Mouse (Mus musculus) bone marrow macrophage, adult 2 months (primary cell): Measurements from ENCODE around the gene Tmem38b. TPM values are rescaled to one million over a fixed set of nuclear protein-coding genes. Genes with fewer than 3 reads are reported as not detected.

Experiments
- H3K27ac ChIP-seq: 2 replicates; pipeline ENCODE4 v1.5.1; 2012; ENCODE audit warnings: low read depth, low read length; ENCODE audit not compliant: insufficient read depth
- H3K4me1 ChIP-seq: 2 replicates; pipeline ENCODE4 v1.6.1; 2012; ENCODE audit warnings: low read length; ENCODE audit not compliant: control insufficient read depth, insufficient read depth
- H3K4me3 ChIP-seq: 2 replicates; pipeline ENCODE4 v1.5.1; 2012; ENCODE audit warnings: mild to moderate bottlenecking, low read length, moderate library complexity; ENCODE audit not compliant: insufficient read depth
- CTCF ChIP-seq: IDR thresholded peaks from 2 replicates; pipeline ENCODE4 v1.5.1; 2012; ENCODE audit warnings: low read depth, mild to moderate bottlenecking, low read length, moderate library complexity
- POLR2A ChIP-seq: IDR thresholded peaks from 2 replicates; pipeline ENCODE4 v1.6.1; 2012; ENCODE audit warnings: mild to moderate bottlenecking, low read depth, low read length, borderline replicate concordance
- polyA plus RNA-seq: library from polyadenylated mRNA; stranded (reverse); fragments of >200 nt; gene quantifications from 2 replicates; pipeline ENCODE4 v1.2.4, GENCODE M21; 2012; ENCODE audit not compliant: missing spikeins, insufficient read depth, insufficient read length

Tmem38b gene
- polyA plus RNA-seq, 1 experiment, result 77.8 TPM

- no peak overlapping the region for H3K4me3 ChIP-seq
- no peak overlapping the region for H3K27ac ChIP-seq
- H3K4me1 ChIP-seq, result peaks cover 16% of the 10 kb centered on the region
- TF ChIP-seq CTCF (no peak), POLR2A (no peak)
Observed at GRCm38 (mm10) chr4:53847541-53847940, 21.7 kb downstream of the Tmem38b start.

- H3K4me3 ChIP-seq, result no peak overlapping the region
- H3K4me1 ChIP-seq, result peaks cover 15% of the 10 kb centered on the region
- TF ChIP-seq POLR2A, result no peak
- TF ChIP-seq CTCF, result no peak
- no peak overlapping the region for H3K27ac ChIP-seq
Observed at GRCm38 (mm10) chr4:53848308-53848707, 22.5 kb downstream of the Tmem38b start.

- Histone ChIP-seq H3K4me1 (peaks cover 12% of the 10 kb centered on the region), H3K4me3 (no peak overlapping the region), H3K27ac (no peak overlapping the region)
- TF ChIP-seq POLR2A (no peak), CTCF (no peak)
Observed at GRCm38 (mm10) chr4:53848816-53849215, 23.0 kb downstream of the Tmem38b start.

- TF ChIP-seq POLR2A (no peak), CTCF (no peak)
- no peak overlapping the region for H3K4me3 ChIP-seq
- no peak overlapping the region for H3K27ac ChIP-seq
- H3K4me1 ChIP-seq, result peaks cover 7% of the 10 kb centered on the region
Observed at GRCm38 (mm10) chr4:53849804-53850203, 24.0 kb downstream of the Tmem38b start.

GRCm38 (mm10) chr4:53853333-53853732 is 27.5 kb downstream of the Tmem38b start:
- no peak for TF ChIP-seq POLR2A
- no peak for TF ChIP-seq CTCF
- H3K4me1 ChIP-seq, result peaks cover 5% of the 10 kb centered on the region; the same call in 1 of the 2 replicates
- H3K4me3 ChIP-seq, result no peak overlapping the region
- H3K27ac ChIP-seq, result no peak overlapping the region

- H3K27ac ChIP-seq, result peak overlapping the region; percentile 89
- peak overlapping the region; percentile 65 for H3K4me3 ChIP-seq
- TF ChIP-seq CTCF (no peak), POLR2A (no peak)
- H3K4me1 ChIP-seq, result peaks cover 27% of the 10 kb centered on the region
Observed at GRCm38 (mm10) chr4:53859944-53860343, 34.1 kb downstream of the Tmem38b start.

- TF ChIP-seq POLR2A (no peak), CTCF (no peak)
- Histone ChIP-seq H3K4me3 (no peak overlapping the region), H3K27ac (peak overlapping the region; percentile 69), H3K4me1 (peaks cover 27% of the 10 kb centered on the region)
Observed at GRCm38 (mm10) chr4:53862101-53862500, 36.3 kb downstream of the Tmem38b start.

- Histone ChIP-seq H3K4me1 (peaks cover 19% of the 10 kb centered on the region), H3K4me3 (no peak overlapping the region), H3K27ac (no peak overlapping the region)
- TF ChIP-seq CTCF, result no peak
- no peak for TF ChIP-seq POLR2A
Observed at GRCm38 (mm10) chr4:53864098-53864820, 38.4 kb downstream of the Tmem38b start.

- H3K27ac ChIP-seq, result no peak overlapping the region
- H3K4me1 ChIP-seq, result peaks cover 9% of the 10 kb centered on the region
- TF ChIP-seq POLR2A (no peak), CTCF (no peak)
- no peak overlapping the region for H3K4me3 ChIP-seq
Observed at GRCm38 (mm10) chr4:53866459-53866858, 40.6 kb downstream of the Tmem38b start.

GRCm38 (mm10) chr4:53878542-53879417 is 52.9 kb downstream of the Tmem38b start:
- Histone ChIP-seq H3K4me1 (no peaks in the 10 kb centered on the region), H3K27ac (no peak overlapping the region), H3K4me3 (no peak overlapping the region)
- TF ChIP-seq CTCF (no peak), POLR2A (no peak)
